Mouse (Mus musculus) erythroblast, embryonic 14.5 days (primary cell): ENCODE data around the gene Rnf220. TPM values are rescaled to one million over a fixed set of nuclear protein-coding genes. Genes with fewer than 3 reads are reported as not detected.

Experiments
- H3K27me3 ChIP-seq: 2 replicates; pipeline ENCODE4 v1.6.1; 2012; ENCODE audit warnings: inconsistent platforms; ENCODE audit not compliant: control insufficient read depth
- H3K36me3 ChIP-seq: 2 replicates; pipeline ENCODE4 v1.6.1; 2012; ENCODE audit warnings: mild to moderate bottlenecking, inconsistent platforms; ENCODE audit not compliant: control insufficient read depth
- H3K4me1 ChIP-seq: 2 replicates; pipeline ENCODE4 v1.6.1; 2012; ENCODE audit warnings: inconsistent platforms; ENCODE audit not compliant: control insufficient read depth
- H3K4me3 ChIP-seq: replicated peaks from 2 replicates; pipeline ENCODE3; 2012; ENCODE audit warnings: moderate library complexity, mild to moderate bottlenecking, inconsistent platforms
- H3K9me3 ChIP-seq: 2 replicates; pipeline ENCODE4 v1.6.1; 2012; ENCODE audit warnings: low read length, inconsistent platforms, mixed read lengths; ENCODE audit not compliant: control insufficient read depth
- GATA1 ChIP-seq: IDR thresholded peaks from 2 replicates; pipeline ENCODE4 v1.6.1; 2012; ENCODE audit warnings: low read length, inconsistent platforms, mixed read lengths
- TAL1 ChIP-seq: IDR thresholded peaks from 3 replicates; pipeline ENCODE4 v1.6.1; 2012; ENCODE audit warnings: low read length, inconsistent platforms, mixed read lengths
- polyA plus RNA-seq: library from polyadenylated mRNA; stranded (reverse); fragments of >175 nt; gene quantifications from 2 replicates; pipeline ENCODE4 v1.2.3, GENCODE M21; 2012

The Rnf220 gene
- polyA plus RNA-seq, 1 experiment, result 5.1 TPM

- H3K4me1 ChIP-seq, result peaks cover 4% of the 10 kb centered on the region
- peaks cover 61% of the 10 kb centered on the region for H3K27me3 ChIP-seq
- H3K36me3 ChIP-seq, result no peaks in the 10 kb centered on the region
- H3K4me3 ChIP-seq, result no peak overlapping the region
- no peaks in the 10 kb centered on the region for H3K9me3 ChIP-seq
- TF ChIP-seq TAL1 (no peak), GATA1 (no peak)
These were observed 173.1 kb downstream of the Rnf220 start for GRCm38 (mm10) chr4:117323515-117324344.

DNA sequence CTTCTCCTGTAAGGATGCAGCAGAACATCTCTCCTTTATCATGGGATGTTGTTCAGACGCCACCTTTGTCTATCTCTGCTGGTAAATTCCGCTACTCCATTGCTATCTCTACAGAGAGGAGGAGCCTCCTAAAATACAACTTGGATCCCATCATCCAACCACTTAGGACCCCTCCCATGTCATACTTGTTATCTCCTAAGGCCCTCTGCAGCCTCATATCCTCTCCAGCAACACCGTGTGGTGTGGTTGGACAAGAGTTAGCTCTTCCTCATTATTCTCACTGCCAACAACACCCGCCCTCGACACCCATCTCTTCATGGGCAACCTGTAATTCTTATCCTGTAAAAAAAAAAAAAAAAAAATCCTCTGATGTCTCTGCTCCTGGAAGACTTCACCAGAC is 175.8 kb downstream of the Rnf220 start:
- H3K27me3 ChIP-seq, result peaks cover 84% of the 10 kb centered on the region
- TF ChIP-seq GATA1 (no peak), TAL1 (no peak)
- H3K4me3 ChIP-seq, result no peak overlapping the region
- H3K36me3 ChIP-seq, result no peaks in the 10 kb centered on the region
- H3K4me1 ChIP-seq, result peaks cover 8% of the 10 kb centered on the region
- H3K9me3 ChIP-seq, result no peaks in the 10 kb centered on the region

GRCm38 (mm10) chr4:117318508-117318907 is 178.3 kb downstream of the Rnf220 start:
- no peaks in the 10 kb centered on the region; the same call in 1 of the 2 replicates for H3K36me3 ChIP-seq
- H3K4me3 ChIP-seq, result no peak overlapping the region
- no peaks in the 10 kb centered on the region for H3K9me3 ChIP-seq
- H3K4me1 ChIP-seq, result peaks cover 28% of the 10 kb centered on the region
- peaks cover 97% of the 10 kb centered on the region for H3K27me3 ChIP-seq
- no peak for TF ChIP-seq TAL1
- TF ChIP-seq GATA1, result no peak

- Histone ChIP-seq H3K36me3 (no peaks in the 10 kb centered on the region; the same call in 1 of the 2 replicates), H3K27me3 (peaks cover 91% of the 10 kb centered on the region), H3K9me3 (no peaks in the 10 kb centered on the region), H3K4me3 (no peak overlapping the region), H3K4me1 (peaks cover 35% of the 10 kb centered on the region)
- TF ChIP-seq TAL1 (no peak), GATA1 (no peak)
These were observed 179.1 kb downstream of the Rnf220 start for GRCm38 (mm10) chr4:117317701-117318190.

- H3K9me3 ChIP-seq, result no peaks in the 10 kb centered on the region
- H3K27me3 ChIP-seq, result peaks cover 83% of the 10 kb centered on the region
- TF ChIP-seq GATA1 (no peak), TAL1 (no peak)
- H3K4me3 ChIP-seq, result no peak overlapping the region
- peaks cover 45% of the 10 kb centered on the region for H3K4me1 ChIP-seq
- H3K36me3 ChIP-seq, result no peaks in the 10 kb centered on the region; the same call in 1 of the 2 replicates
These were observed 180.1 kb downstream of the Rnf220 start for GRCm38 (mm10) chr4:117316800-117317199.

DNA sequence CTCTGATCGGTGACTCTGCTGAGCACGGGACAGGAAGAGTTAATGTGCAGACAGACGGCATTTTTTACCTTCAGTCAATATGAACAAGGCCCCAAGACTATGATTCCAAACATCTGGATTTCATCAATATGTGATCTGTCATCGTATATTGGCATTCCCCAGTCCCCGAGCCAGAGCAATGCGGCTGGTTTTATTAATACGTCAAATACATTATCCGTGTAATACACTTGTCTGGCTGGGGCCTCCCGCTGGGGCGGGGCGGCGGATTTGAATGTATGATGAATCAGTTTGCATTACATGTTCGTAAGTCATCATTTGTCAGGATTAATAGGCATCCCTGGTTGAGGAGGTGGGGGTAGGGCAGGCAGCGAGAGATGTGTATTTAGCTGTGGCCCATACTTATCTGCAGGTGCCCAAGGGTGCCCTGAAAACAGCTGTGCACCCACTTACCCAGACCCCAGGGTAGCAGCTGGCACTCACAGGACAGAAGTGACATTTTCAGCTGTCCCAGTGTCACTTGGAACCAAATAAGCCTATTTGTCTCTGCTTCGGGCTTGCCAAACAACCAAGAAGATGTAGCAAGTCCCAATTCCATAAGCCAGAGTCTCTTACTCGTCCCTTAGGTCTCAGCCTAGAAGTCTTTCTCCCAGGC is 181.9 kb downstream of the Rnf220 start:
- no peaks in the 10 kb centered on the region; the same call in 1 of the 2 replicates for H3K36me3 ChIP-seq
- no peak overlapping the region for H3K4me3 ChIP-seq
- TF ChIP-seq TAL1 (no peak), GATA1 (no peak)
- no peaks in the 10 kb centered on the region for H3K9me3 ChIP-seq
- H3K4me1 ChIP-seq, result peaks cover 56% of the 10 kb centered on the region
- H3K27me3 ChIP-seq, result peaks cover 66% of the 10 kb centered on the region

GRCm38 (mm10) chr4:117313085-117313424 is 183.8 kb downstream of the Rnf220 start:
- Histone ChIP-seq H3K4me3 (peak overlapping the region; percentile 67), H3K4me1 (peaks cover 58% of the 10 kb centered on the region), H3K9me3 (peaks cover 4% of the 10 kb centered on the region), H3K27me3 (peaks cover 51% of the 10 kb centered on the region), H3K36me3 (no peaks in the 10 kb centered on the region; the same call in 1 of the 2 replicates)
- TF ChIP-seq TAL1 (no peak), GATA1 (peak; percentile 35; the same call in 1 of the 2 replicates)

GRCm38 (mm10) chr4:117312416-117313084 is 184.3 kb downstream of the Rnf220 start:
- Histone ChIP-seq H3K36me3 (no peaks in the 10 kb centered on the region; the same call in 1 of the 2 replicates), H3K9me3 (peaks cover 4% of the 10 kb centered on the region), H3K4me1 (peaks cover 56% of the 10 kb centered on the region), H3K4me3 (peak overlapping the region; percentile 67), H3K27me3 (peaks cover 51% of the 10 kb centered on the region)
- peak; percentile 63 for TF ChIP-seq TAL1
- peak; percentile 85 for TF ChIP-seq GATA1
